Mouse (Mus musculus) left cerebral cortex, postnatal 4 days (tissue): ENCODE results near the gene Slc22a8. TPM values are rescaled to one million over a fixed set of nuclear protein-coding genes. Genes with fewer than 3 reads are reported as not detected.

Experiments used
- DNase-seq: peaks from one replicate; pipeline ENCODE4 v3.0.0-alpha.2; 2022
- intact Hi-C: fragments of 180-260 bp; cut with DNase I; formaldehyde crosslinking; loops from one replicate; pipeline ENCODE4 v1.15.1; 2025
- total RNA-seq, 2 experiments: library from RNA; stranded (reverse); gene quantifications; 2 replicates each; pipeline ENCODE4 v1.2.3; 2021

Gene Slc22a8
- total RNA-seq, 2 experiments from 2014 or later = 16.0 to 17.9 TPM

GRCm38 (mm10) chr19:8594518-8594917, 3.5 kb downstream of the Slc22a8 start:
- DNase-seq = no peak
- intact Hi-C loops = no loop called here

GRCm38 (mm10) chr19:8597269-8597668, 6.2 kb downstream of the Slc22a8 start:
- intact Hi-C loops = no loop called here
- no peak for DNase-seq

- intact Hi-C loops = no loop called here
- no peak for DNase-seq
Measured at GRCm38 (mm10) chr19:8599229-8599628, 8.2 kb downstream of the Slc22a8 start.

DNA sequence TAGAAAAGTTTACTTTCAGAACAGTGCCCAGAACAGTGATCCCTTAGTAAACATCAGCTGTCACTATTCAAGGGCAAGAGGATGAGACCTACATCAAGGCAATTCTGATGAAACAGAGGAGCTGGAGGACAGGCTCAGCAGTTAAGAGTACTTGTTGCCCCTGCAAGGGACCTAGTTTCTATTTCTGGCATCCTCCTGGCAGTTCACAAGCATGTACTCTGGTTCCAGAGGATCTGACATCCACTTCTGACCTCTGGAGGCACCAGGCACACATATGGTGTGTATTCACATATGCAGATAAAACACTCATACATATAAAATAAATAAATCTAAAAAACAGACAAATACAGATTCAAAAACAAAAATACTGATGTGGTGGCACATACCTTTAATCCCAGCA, 10.9 kb downstream of the Slc22a8 start:
- intact Hi-C loops = no loop called here
- DNase-seq = no peak

DNA sequence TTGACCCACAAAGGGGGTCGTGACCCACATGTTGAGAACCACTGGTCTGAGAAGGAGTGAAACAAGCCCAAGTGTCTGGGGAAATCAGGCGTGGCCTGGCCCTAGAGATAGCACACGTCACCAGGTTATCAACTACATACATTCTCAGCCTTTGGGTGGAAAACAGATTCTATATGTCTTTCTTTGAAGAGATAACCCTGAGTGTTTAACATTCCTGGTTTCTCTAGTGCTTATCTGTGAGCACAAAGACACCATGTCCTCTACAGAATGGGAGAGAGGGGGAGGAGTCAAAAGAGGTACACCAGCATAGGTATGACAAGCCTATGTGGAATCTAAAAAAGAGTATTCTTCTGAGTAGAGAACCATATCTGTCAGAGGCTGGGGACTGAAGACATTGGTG, 11.9 kb downstream of the Slc22a8 start:
- no peak for DNase-seq
- intact Hi-C loops = no loop called here

DNA sequence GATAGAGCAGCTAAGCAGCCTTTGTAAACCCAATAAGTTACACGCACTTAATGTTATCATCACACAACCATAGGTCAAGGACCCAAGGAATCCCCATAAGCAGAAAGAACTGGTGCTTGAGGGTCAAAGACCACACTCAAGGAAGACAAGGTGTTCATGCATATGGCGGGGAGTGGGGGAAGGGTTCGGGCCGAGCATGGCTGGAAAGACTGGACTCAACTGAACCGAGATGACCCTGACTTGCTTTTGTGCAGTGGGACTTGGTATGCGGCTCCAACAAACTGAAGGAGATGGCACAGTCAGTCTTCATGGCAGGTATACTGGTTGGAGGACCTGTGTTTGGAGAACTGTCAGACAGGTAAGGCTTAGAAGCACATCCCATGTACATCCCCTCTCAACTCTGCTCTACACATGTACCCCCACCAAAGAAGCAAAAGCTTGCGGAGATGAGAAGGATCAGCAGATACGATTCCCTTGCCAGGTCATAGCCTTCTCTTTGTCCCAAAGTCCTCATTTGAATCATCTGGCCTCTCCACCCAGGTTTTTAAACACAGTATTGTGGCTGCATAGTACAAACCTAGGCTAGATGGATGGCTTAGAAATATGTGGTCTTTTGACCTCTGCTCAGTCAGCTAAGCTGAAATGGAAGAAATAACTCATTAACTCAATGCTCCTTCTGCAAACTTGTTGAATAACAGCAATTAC, 13.6 kb downstream of the Slc22a8 start:
- intact Hi-C loops = no loop called here
- no peak for DNase-seq

DNA sequence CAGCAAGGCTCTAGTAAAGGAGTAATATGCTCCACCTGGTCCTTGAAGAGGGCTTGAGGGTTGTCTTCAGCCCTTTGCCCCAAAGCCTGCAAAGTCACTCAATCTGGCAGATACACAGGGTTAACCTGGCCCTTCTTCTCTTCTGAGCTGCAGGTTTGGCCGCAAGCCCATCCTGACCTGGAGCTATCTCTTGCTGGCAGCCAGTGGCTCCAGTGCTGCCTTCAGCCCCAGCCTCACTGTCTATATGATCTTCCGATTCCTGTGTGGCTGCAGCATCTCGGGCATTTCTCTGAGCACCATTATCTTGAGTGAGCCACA, 14.1 kb downstream of the Slc22a8 start:
- intact Hi-C loops = no loop called here
- DNase-seq = no peak

- intact Hi-C loops = no loop called here
- no peak for DNase-seq
Measured at GRCm38 (mm10) chr19:8611358-8612123, 20.5 kb downstream of the Slc22a8 start.

DNA sequence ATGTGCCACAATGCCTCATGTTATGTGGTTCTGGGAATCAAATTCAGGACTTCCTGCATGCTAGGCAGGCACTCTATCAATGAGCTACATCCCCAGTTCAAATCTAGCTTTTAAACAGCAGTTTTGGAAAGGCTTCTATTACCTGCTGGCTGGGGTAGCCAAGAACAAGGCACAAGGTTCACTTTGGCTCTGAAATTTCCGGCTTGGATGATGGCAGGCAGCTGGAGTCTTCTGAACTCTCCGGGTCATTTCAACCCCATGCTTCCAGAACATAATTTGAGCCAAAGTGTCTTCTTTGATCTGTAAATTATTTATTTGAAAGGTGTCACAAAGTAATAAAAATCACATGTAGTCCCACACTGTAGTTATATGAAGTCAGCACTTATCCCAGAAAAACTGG, 22.1 kb downstream of the Slc22a8 start:
- intact Hi-C loops = no loop called here
- no peak for DNase-seq

- DNase-seq = no peak
- intact Hi-C loops = no loop called here
Measured at GRCm38 (mm10) chr19:8614343-8614742, 23.3 kb downstream of the Slc22a8 start.

GRCm38 (mm10) chr19:8616314-8616713, 25.3 kb downstream of the Slc22a8 start:
- intact Hi-C loops = no loop called here
- DNase-seq = no peak

DNA sequence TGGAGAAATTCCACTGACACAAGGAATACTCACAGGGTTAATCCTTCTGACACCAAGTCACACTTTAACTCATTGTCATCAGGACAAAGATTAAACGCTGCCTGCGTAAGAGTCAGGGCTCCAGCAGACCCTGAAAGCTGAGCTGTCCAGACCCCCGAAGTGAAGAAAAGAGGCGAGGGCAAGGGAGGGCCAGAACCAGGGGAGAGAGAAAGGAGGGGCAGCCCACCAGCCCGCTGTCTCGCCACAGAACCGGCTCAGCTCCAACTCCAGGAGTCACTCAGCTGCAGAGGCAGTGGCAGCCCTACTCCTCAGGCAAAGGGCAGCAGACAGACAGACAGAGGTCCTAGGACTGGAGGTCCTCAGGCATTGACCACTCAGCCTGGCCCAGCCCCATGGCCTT, 26.9 kb downstream of the Slc22a8 start, which contains the start of gene Slc22a6:
TSS of gene Slc22a6 (plus strand) at position 136 of the 400 bp plus-strand sequence.
- intact Hi-C loops = no loop called here

GRCm38 (mm10) chr19:8621098-8621497, 30.0 kb downstream of the Slc22a8 start:
- no peak for DNase-seq
- intact Hi-C loops = no loop called here

More for the DNA sequence above, 26.9 kb downstream of the Slc22a8 start, which contains the start of gene Slc22a6:
- DNase-seq = no peak

DNA sequence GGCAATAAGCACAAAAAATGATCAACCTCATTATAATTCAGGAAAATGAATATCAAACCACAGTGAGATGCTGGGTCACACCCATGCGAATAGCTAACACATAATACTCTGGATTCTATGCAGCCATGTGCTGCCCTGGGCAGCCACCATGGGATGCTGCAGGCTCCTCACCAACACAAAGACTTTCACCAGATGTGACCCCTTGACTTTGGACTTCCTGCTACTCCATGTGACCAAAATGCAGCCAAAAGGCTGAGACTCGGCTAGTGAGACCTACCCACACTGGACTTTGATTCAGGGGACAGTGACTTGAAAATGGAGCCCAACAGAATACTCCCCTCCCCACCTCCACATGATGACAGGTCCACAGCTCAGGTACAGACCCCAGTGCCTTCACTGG, 39.2 kb downstream of the Slc22a8 start:
- no peak for DNase-seq
- intact Hi-C loops = no loop called here

GRCm38 (mm10) chr19:8630826-8631225, 39.8 kb downstream of the Slc22a8 start:
- no peak for DNase-seq
- intact Hi-C loops = no loop called here

DNA sequence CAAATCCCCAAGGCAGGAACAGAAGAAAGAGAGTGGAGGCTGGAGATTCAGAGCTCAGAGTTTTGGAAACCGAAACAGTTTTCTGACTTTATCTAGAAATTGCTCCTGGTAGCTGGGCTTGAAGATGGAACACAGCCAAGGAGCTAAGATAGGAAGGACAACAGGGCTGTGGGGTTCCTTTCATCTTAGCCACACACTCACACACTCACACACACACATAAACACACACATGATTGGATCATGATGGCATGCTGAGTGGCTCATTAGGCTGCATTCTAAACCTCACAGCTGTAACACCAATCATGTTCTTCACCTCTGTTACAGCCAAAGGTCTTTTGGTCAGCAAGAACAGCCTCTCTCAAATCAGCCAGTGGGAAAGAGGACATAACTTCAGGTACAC, 41.0 kb downstream of the Slc22a8 start:
- intact Hi-C loops = no loop called here
- DNase-seq = no peak

- no peak for DNase-seq
- intact Hi-C loops = no loop called here
Measured at GRCm38 (mm10) chr19:8642086-8642485, 51.0 kb downstream of the Slc22a8 start.

DNA sequence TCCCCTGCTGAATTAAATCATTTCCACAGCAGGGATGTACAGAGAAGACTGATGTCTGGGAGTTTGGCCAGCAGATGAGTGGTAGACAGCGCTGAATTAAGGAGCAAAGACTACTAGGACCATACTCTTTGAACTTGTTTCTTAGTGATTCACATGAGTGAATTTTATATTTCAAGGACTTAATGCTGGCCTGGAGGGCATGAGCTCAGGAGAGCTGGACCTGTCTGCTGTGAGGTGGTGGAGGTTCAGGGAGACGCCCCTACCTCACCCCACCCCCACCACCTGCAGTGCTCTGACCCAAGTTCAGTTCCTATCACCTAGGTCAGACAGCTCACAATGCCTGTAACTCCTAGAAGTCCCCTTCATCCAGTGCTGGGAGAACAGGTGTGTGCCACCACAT, 55.3 kb downstream of the Slc22a8 start:
- intact Hi-C loops = no loop called here
- no peak for DNase-seq

GRCm38 (mm10) chr19:8655833-8656232, 64.8 kb downstream of the Slc22a8 start:
- DNase-seq = no peak
- intact Hi-C loops = no loop called here

- intact Hi-C loops = no loop called here
- no peak for DNase-seq
Measured at GRCm38 (mm10) chr19:8656341-8656740, 65.3 kb downstream of the Slc22a8 start.
